Mouse (Mus musculus) thymus, adult 2 months (tissue): ENCODE results near the gene Bhlhe23. TPM values are rescaled to one million over a fixed set of nuclear protein-coding genes. Genes with fewer than 3 reads are reported as not detected.

Experiments
- DNase-seq: peaks from one replicate; pipeline ENCODE4 v3.0.0; 2021
- H3K27ac ChIP-seq: fragments of 200-500 bp; 2 replicates; pipeline ENCODE4 v1.5.1; 2012; ENCODE audit warnings: low read length, control low read depth; ENCODE audit not compliant: control insufficient read depth, insufficient read depth
- H3K27me3 ChIP-seq: fragments of 200-500 bp; 2 replicates; pipeline ENCODE4 v1.6.1; 2012; ENCODE audit warnings: mild to moderate bottlenecking, low read length, moderate library complexity, mixed read lengths; ENCODE audit not compliant: control insufficient read depth, insufficient read depth
- H3K36me3 ChIP-seq: fragments of 200-500 bp; 2 replicates; pipeline ENCODE4 v1.6.1; 2012; ENCODE audit warnings: mild to moderate bottlenecking, low read length, moderate library complexity; ENCODE audit not compliant: control insufficient read depth, insufficient read depth
- H3K4me1 ChIP-seq: fragments of 200-500 bp; replicated peaks from 2 replicates; pipeline ENCODE4 v1.6.1; 2012; ENCODE audit warnings: low read length; ENCODE audit not compliant: control insufficient read depth, insufficient read depth
- H3K4me3 ChIP-seq: fragments of 200-500 bp; 2 replicates; pipeline ENCODE4 v1.5.1; 2012; ENCODE audit warnings: mild to moderate bottlenecking, low read length, control low read depth, moderate library complexity; ENCODE audit not compliant: control insufficient read depth, insufficient read depth
- CTCF ChIP-seq: fragments of 200-500 bp; IDR thresholded peaks from 2 replicates; pipeline ENCODE4 v1.5.1; 2012; ENCODE audit warnings: mild to moderate bottlenecking, control low read depth, low read length, moderate library complexity, borderline replicate concordance; ENCODE audit not compliant: control insufficient read depth, poor library complexity, insufficient read depth; ENCODE audit errors: extremely low read depth
- POLR2A ChIP-seq: fragments of 200-500 bp; IDR thresholded peaks from 2 replicates; pipeline ENCODE4 v1.6.1; 2012; ENCODE audit warnings: mild to moderate bottlenecking, low read length, control low read depth, moderate library complexity; ENCODE audit not compliant: control insufficient read depth, poor library complexity, insufficient read depth; ENCODE audit errors: extremely low read depth
- WGBS: fragments of 180-500 bp; shearing (Covaris S2); methylation state at CpG from one replicate; pipeline ENCODE4 v1.1.7; 2018; 5-methylcytosine and 5-hydroxymethylcytosine counted together
- polyA plus RNA-seq: library from polyadenylated mRNA; depleted of rRNA; stranded (reverse); fragments of >200 nt; gene quantifications from 2 replicates; pipeline ENCODE4 v1.2.3, GENCODE M21; 2012; rRNA removed

The Bhlhe23 gene
- 0.16 and 0.46 TPM in 2 replicates for polyA plus RNA-seq

GRCm38 (mm10) chr2:180776793-180777192 lies at the start of gene Bhlhe23:
Gene Bhlhe23 (minus strand): TSS chr2:180776900.
- Histone ChIP-seq H3K4me3 (no peak within 1 kb of the TSS), H3K27ac (no peak within 1 kb of the TSS), H3K36me3 (no peaks in the 10 kb centered on the region), H3K27me3 (peaks cover 12% of the 10 kb centered on the region), H3K4me1 (no peaks in the 10 kb centered on the region)
- no peak for DNase-seq
- TF ChIP-seq CTCF, result no peak
- TF ChIP-seq POLR2A, result no peak
- 7% methylated on average over 28 of the region's 28 CpGs for WGBS

- WGBS, result 42% methylated on average over 11 of the region's 11 CpGs
- no peaks in the 10 kb centered on the region for H3K4me1 ChIP-seq
- H3K4me3 ChIP-seq, result no peak overlapping the region
- H3K36me3 ChIP-seq, result no peaks in the 10 kb centered on the region
- H3K27me3 ChIP-seq, result no peaks in the 10 kb centered on the region
- TF ChIP-seq CTCF (no peak), POLR2A (no peak)
- no peak for DNase-seq
- H3K27ac ChIP-seq, result no peak overlapping the region
These were observed 48.6 kb upstream of the Bhlhe23 start for GRCm38 (mm10) chr2:180825147-180825941.

GRCm38 (mm10) chr2:180824724-180825123 lies 48.0 kb upstream of the Bhlhe23 start:
- TF ChIP-seq CTCF, result no peak
- TF ChIP-seq POLR2A, result no peak
- Histone ChIP-seq H3K4me3 (no peak overlapping the region), H3K4me1 (no peaks in the 10 kb centered on the region), H3K27ac (no peak overlapping the region), H3K36me3 (no peaks in the 10 kb centered on the region), H3K27me3 (no peaks in the 10 kb centered on the region)
- no peak for DNase-seq
- WGBS, result 80% methylated on average over 4 of the region's 4 CpGs

DNA sequence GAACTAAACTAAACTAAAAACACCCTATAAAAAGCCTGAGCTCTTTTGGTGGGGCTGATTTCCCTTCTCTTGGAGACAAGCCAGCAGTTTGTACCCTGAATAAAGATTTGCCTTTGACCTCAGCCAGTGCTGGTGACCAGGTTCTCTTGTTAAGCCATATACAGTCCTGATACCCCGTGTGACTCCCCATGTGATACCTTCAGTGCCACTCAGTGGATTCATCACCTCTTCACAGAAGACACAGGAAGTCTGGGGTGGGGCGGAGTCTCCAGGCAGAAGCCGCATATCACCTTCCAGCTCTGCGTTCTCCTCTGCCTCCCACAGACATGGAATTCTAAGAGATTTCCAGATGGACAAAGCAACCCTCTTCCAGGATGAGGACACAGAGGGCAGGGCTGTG lies 47.4 kb upstream of the Bhlhe23 start:
- Histone ChIP-seq H3K27ac (no peak overlapping the region), H3K4me1 (no peaks in the 10 kb centered on the region), H3K27me3 (no peaks in the 10 kb centered on the region), H3K36me3 (no peaks in the 10 kb centered on the region), H3K4me3 (no peak overlapping the region)
- WGBS, result 68% methylated on average over 4 of the region's 4 CpGs
- no peak for TF ChIP-seq POLR2A
- no peak for TF ChIP-seq CTCF
- no peak for DNase-seq

DNA sequence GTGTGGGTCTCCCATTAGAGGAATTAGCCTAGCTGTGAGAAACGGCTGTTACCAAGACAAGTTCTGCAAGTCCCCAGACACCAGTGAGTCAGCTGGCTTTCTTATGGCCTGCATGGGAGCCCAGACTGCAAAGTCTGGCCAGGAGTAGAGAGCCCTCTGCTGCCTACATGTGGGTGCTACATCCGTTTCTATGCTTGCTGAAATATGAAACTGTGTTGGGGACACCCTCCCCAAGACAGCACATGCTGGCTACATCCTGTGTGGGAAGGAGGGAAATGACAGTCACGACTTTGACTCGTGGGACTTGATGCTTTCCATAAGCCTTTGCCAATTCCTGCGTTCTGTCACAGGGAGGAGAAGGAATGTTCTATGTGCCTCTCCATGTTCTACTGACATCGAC lies 45.8 kb upstream of the Bhlhe23 start:
- Histone ChIP-seq H3K4me1 (no peaks in the 10 kb centered on the region), H3K27ac (no peak overlapping the region), H3K4me3 (no peak overlapping the region), H3K27me3 (no peaks in the 10 kb centered on the region), H3K36me3 (no peaks in the 10 kb centered on the region)
- DNase-seq, result peak; percentile 9
- WGBS, result 22% methylated on average over 6 of the region's 6 CpGs
- TF ChIP-seq CTCF, result no peak
- no peak for TF ChIP-seq POLR2A

DNA sequence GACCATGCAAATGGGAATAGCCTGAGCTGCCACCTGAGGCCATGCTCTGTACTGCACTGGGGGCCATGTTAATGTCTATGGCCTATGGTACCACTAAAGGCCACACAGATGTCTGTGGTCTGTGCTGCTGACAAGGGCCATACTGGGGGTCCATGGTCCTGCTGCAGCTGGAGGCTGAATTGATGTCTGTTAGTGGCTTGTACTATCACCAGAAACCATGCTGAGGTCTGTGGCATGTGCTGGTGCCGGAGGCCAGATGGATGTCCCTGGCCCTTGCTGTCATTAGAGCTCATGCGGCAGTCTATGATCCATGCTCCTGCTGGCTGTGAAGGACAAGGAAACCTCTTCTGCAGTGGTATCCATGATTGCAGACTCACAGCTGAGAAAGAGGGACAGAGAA lies 42.8 kb upstream of the Bhlhe23 start:
- no peak for TF ChIP-seq CTCF
- TF ChIP-seq POLR2A, result no peak
- no peaks in the 10 kb centered on the region for H3K36me3 ChIP-seq
- H3K27me3 ChIP-seq, result no peaks in the 10 kb centered on the region
- no peak for DNase-seq
- WGBS, result 100% methylated on average over 2 of the region's 2 CpGs
- no peaks in the 10 kb centered on the region for H3K4me1 ChIP-seq
- H3K27ac ChIP-seq, result no peak overlapping the region
- H3K4me3 ChIP-seq, result no peak overlapping the region
